Mouse (Mus musculus): Measurements from ENCODE around the gene Ada.

GRCm38 (mm10) chr2:163696763-163697162 is 53.3 kb downstream of the Ada start:
- TF ChIP-seq ZC3H11A (IDR thresholded peaks at IDR 0.05; ENCODE audit: low read depth, low read length) (no peak), USF2 (conservative IDR thresholded peaks at IDR 0.05; ENCODE audit: low read depth, low read length) (no peak), TBP (conservative IDR thresholded peaks at IDR 0.05; ENCODE audit: low read depth, low read length) (no peak), CHD1 (IDR thresholded peaks at IDR 0.05; ENCODE audit: low read depth, low read length) (no peak), ZMIZ1 (IDR thresholded peaks at IDR 0.05; ENCODE audit: low read depth, low read length) (no peak), E2F4 (IDR thresholded peaks at IDR 0.05; ENCODE audit: insufficient replicate concordance, low read depth, low read length) (no peak), USF1 (IDR thresholded peaks at IDR 0.05; ENCODE audit: low read depth, low read length) (no peak), MYC (IDR thresholded peaks at IDR 0.05; ENCODE audit: low read depth, low read length) (no peak), ZKSCAN1 (IDR thresholded peaks at IDR 0.05; ENCODE audit: borderline replicate concordance, low read depth, low read length) (no peak), POLR2A (IDR thresholded peaks at IDR 0.05; ENCODE audit: low read depth, low read length) (0 out of 2 replicates have a peak, but pooled peaks have one; percentile 26)

Measured in CH12.LX (cell line).